Mouse (Mus musculus) forebrain, embryonic 14.5 days (tissue): ENCODE data around the gene Zfp213. TPM values are rescaled to one million over a fixed set of nuclear protein-coding genes. Genes with fewer than 3 reads are reported as not detected.
A peak's percentile ranks its signal among the peaks of the same experiment; 100 is the strongest.
"Not testable (repeated sequence)": the region's sequence is repeated elsewhere in the genome, so short reads cannot be mapped to it uniquely, and the experiment has no call there.

Experiments used
- ATAC-seq: fragments of 200-750 bp; cut with Nextera tagmentation; 2 replicates; pipeline ENCODE4 v1.8.0; 2017; ENCODE audit warnings: mild to moderate bottlenecking, moderate library complexity
- DNase-seq: peaks from one replicate; pipeline ENCODE4 v3.0.0-alpha.2; 2015; ENCODE audit warnings: low spot score
- H3K27ac ChIP-seq: fragments of 300-500 bp; sonication (generic); 2 replicates; pipeline ENCODE4 v1.5.1; 2014; ENCODE audit warnings: low read depth, mild to moderate bottlenecking, control low read depth, low read length, moderate library complexity
- H3K27me3 ChIP-seq: fragments of 300-500 bp; sonication (generic); replicated peaks from 2 replicates; pipeline ENCODE4 v1.6.1; 2014; ENCODE audit warnings: low read length, control low read depth, mixed read lengths; ENCODE audit not compliant: control insufficient read depth, insufficient read depth
- H3K36me3 ChIP-seq: fragments of 300-500 bp; sonication (generic); 2 replicates; pipeline ENCODE4 v1.6.1; 2014; ENCODE audit warnings: low read length, control low read depth; ENCODE audit not compliant: control insufficient read depth, insufficient read depth
- H3K4me1 ChIP-seq: fragments of 300-500 bp; sonication (generic); 2 replicates; pipeline ENCODE4 v1.6.1; 2014; ENCODE audit warnings: antibody characterized with exemption, low read length, control low read depth; ENCODE audit not compliant: control insufficient read depth, insufficient read depth
- H3K4me2 ChIP-seq: fragments of 300-500 bp; sonication (generic); 2 replicates; pipeline ENCODE4 v1.6.1; 2014; ENCODE audit warnings: mild to moderate bottlenecking, control low read depth, low read length
- H3K4me3 ChIP-seq: fragments of 300-500 bp; sonication (generic); 2 replicates; pipeline ENCODE4 v1.5.1; 2014; ENCODE audit warnings: low read depth, low read length, control low read depth
- H3K9ac ChIP-seq: fragments of 300-500 bp; sonication (generic); 2 replicates; pipeline ENCODE4 v1.6.1; 2014; ENCODE audit warnings: mild to moderate bottlenecking, low read length, control low read depth, moderate library complexity
- H3K9me3 ChIP-seq: fragments of 300-500 bp; sonication (generic); replicated peaks from 2 replicates; pipeline ENCODE4 v1.6.1; 2016; ENCODE audit warnings: low read length, control low read depth, mixed read lengths; ENCODE audit not compliant: control insufficient read depth
- WGBS: fragments of 180-500 bp; shearing (Covaris S2); extraction: QIAGEN DNeasy Blood & Tissue Kit; methylation state at CpG from one replicate; pipeline ENCODE4 v1.1.7; 2014; 5-methylcytosine and 5-hydroxymethylcytosine counted together
- polyA plus RNA-seq: library from polyadenylated mRNA; unstranded; fragments of >200 nt; fragmentation: Nextera tagmentation; extraction: Ambion mirVana; gene quantifications from 2 replicates; pipeline ENCODE4 v1.2.1, GENCODE M21; 2014

Zfp213 gene
- polyA plus RNA-seq, 1 experiment from 2014 or later, result 20.9 TPM

DNA sequence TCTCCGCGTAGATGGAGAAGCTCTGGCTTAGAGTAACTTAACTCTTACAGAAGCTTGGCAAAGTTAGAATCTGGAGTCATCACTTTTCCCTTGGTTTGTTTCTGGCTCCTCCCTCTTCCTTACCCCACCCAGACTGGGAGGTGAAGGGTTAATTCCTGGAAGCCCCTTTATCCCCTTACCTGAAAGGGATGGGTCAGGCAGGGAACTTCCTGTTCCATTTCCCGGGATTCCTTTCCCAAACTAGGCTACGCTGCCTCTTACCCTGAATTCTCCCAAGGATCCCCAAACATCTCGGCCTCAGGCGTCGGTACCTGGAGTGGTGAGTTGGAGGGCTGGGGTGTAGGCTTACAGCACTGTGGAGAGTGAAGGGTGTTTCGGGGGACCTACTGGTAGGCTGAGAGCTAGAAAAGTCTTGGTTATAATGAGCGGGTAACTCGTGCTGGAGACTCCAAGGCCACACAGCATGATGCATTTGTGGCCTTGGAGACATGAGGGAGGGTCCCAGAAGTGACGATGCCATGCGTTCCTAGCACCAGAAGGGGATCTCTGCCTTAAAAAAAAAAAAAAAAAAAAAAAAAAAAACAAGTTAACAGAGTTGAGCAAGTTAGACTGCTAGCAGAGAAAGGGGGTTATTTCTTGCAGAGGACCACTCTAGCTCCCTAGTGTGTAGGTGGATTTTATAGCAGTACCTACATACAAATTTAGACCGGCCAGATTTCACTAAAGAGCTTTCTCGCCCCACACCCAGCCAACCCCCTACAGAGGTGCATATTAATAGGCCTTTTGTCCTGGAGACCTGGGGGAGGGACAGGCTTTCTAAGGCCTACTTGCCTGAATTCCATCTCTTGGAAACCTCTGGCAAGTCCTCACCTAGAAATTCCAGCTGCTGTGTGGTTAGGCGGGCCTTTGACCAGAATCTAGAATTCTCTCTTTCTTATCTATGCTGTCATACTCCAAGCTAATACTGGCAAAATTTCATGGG lies 36.9 kb upstream of the Zfp213 start, which contains the start of gene Zscan10:
TSS of gene Zscan10 (plus strand) at position 216 of the 982 bp plus-strand sequence.
- WGBS, result 26% methylated on average over 15 of the region's 15 CpGs
- DNase-seq, result no peak
- H3K4me3 ChIP-seq, result no peak within 1 kb of the TSS

GRCm38 (mm10) chr17:23599605-23600063 lies 35.6 kb upstream of the Zfp213 start:
- H3K9ac ChIP-seq, result peak overlapping the region; percentile 55
- H3K36me3 ChIP-seq, result no peaks in the 10 kb centered on the region
- H3K27ac ChIP-seq, result no peak overlapping the region
- 46% methylated on average over 7 of the region's 7 CpGs for WGBS
- H3K27me3 ChIP-seq, result 0 out of 2 replicates have a peak, but pooled peaks cover 2% of the 10 kb centered on the region
- peak overlapping the region; percentile 63 for H3K4me2 ChIP-seq
- H3K9me3 ChIP-seq, result no peaks in the 10 kb centered on the region
- peaks cover 6% of the 10 kb centered on the region; the same call in 1 of the 2 replicates for H3K4me1 ChIP-seq
- DNase-seq, result no peak
- peak overlapping the region; percentile 36 for H3K4me3 ChIP-seq
- ATAC-seq, result no peak; the same call in 1 of the 2 replicates

More for the DNA sequence above, 36.9 kb upstream of the Zfp213 start, which contains the start of gene Zscan10:
- Histone ChIP-seq H3K27ac (no peak within 1 kb of the TSS), H3K27me3 (0 out of 2 replicates have a peak, but pooled peaks cover 2% of the 10 kb centered on the region), H3K9ac (peak within 1 kb of the TSS; percentile 55; the same call in 1 of the 2 replicates), H3K36me3 (no peaks in the 10 kb centered on the region), H3K4me2 (peak within 1 kb of the TSS; percentile 63), H3K4me1 (peaks cover 6% of the 10 kb centered on the region; the same call in 1 of the 2 replicates), H3K9me3 (no peaks in the 10 kb centered on the region)
- ATAC-seq, result no peak

GRCm38 (mm10) chr17:23598582-23599552 lies 34.8 kb upstream of the Zfp213 start, which contains the start of gene Zfp13:
Gene Zfp13 (minus strand): TSS chr17:23599487.
- peak; percentile 93 for DNase-seq
- peak within 1 kb of the TSS; percentile 63 for H3K4me2 ChIP-seq
- H3K4me3 ChIP-seq, result peak within 1 kb of the TSS; percentile 36
- peaks cover 6% of the 10 kb centered on the region; the same call in 1 of the 2 replicates for H3K4me1 ChIP-seq
- 0 out of 2 replicates have a peak, but pooled peaks cover 2% of the 10 kb centered on the region for H3K27me3 ChIP-seq
- H3K9me3 ChIP-seq, result no peaks in the 10 kb centered on the region
- peak; percentile 96 for ATAC-seq
- 9% methylated on average over 30 of the region's 31 CpGs for WGBS
- H3K27ac ChIP-seq, result peak within 1 kb of the TSS; percentile 44; the same call in 1 of the 2 replicates
- H3K36me3 ChIP-seq, result no peaks in the 10 kb centered on the region
- H3K9ac ChIP-seq, result peak within 1 kb of the TSS; percentile 55

GRCm38 (mm10) chr17:23595139-23595538 lies 31.1 kb upstream of the Zfp213 start:
- not testable (repeated sequence) for DNase-seq, H3K9me3 ChIP-seq, H3K36me3 ChIP-seq, H3K4me3 ChIP-seq, H3K27me3 ChIP-seq, H3K27ac ChIP-seq, H3K9ac ChIP-seq, H3K4me2 ChIP-seq, ATAC-seq
- peaks cover 11% of the 10 kb centered on the region; the same call in 1 of the 2 replicates for H3K4me1 ChIP-seq
- 71% methylated on average over 4 of the region's 4 CpGs for WGBS

GRCm38 (mm10) chr17:23592926-23593300 lies 28.9 kb upstream of the Zfp213 start:
- Histone ChIP-seq H3K27me3 (no peaks in the 10 kb centered on the region), H3K9ac (peak overlapping the region; percentile 78), H3K4me2 (peak overlapping the region; percentile 72), H3K9me3 (no peaks in the 10 kb centered on the region), H3K4me1 (0 out of 2 replicates have a peak, but pooled peaks cover 6% of the 10 kb centered on the region), H3K27ac (peak overlapping the region; percentile 69), H3K36me3 (no peaks in the 10 kb centered on the region), H3K4me3 (peak overlapping the region; percentile 41)
- WGBS, result 13% methylated on average over 13 of the region's 13 CpGs
- DNase-seq (no peak), ATAC-seq (peak; percentile 74)

GRCm38 (mm10) chr17:23592208-23592925 lies 28.3 kb upstream of the Zfp213 start:
- WGBS, result 7% methylated on average over 34 of the region's 34 CpGs

DNA sequence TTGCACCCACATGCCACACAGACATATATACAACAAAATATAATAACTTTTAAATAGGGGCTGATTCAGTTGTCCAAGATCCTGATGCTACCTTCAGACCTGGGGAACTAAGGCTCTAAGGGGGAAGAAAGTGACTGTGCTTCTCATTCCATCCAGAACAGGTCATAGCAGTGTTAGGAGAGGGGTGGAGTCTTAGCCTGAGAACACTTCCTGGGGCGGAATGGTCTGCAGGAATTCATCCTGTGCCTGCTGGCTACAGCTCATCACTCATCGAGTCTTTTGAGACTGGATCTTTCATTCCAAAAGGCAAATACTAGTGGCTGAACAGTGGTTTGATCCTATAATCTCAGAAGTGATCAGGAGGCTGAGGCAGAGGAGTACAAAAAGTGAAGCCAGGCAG lies 23.2 kb upstream of the Zfp213 start:
- ATAC-seq (no peak), DNase-seq (no peak)
- Histone ChIP-seq H3K4me1 (peaks cover 20% of the 10 kb centered on the region), H3K36me3 (0 out of 2 replicates have a peak, but pooled peaks cover 7% of the 10 kb centered on the region), H3K9ac (no peak overlapping the region), H3K27ac (no peak overlapping the region), H3K4me3 (no peak overlapping the region), H3K27me3 (no peaks in the 10 kb centered on the region), H3K9me3 (no peaks in the 10 kb centered on the region), H3K4me2 (no peak overlapping the region)
- 71% methylated on average over 2 of the region's 2 CpGs for WGBS

More at GRCm38 (mm10) chr17:23592208-23592925, 28.3 kb upstream of the Zfp213 start:
- peak overlapping the region; percentile 78 for H3K9ac ChIP-seq
- H3K27ac ChIP-seq, result peak overlapping the region; percentile 69
- peak overlapping the region; percentile 41 for H3K4me3 ChIP-seq
- no peaks in the 10 kb centered on the region for H3K9me3 ChIP-seq
- DNase-seq, result peak; percentile 98
- H3K36me3 ChIP-seq, result no peaks in the 10 kb centered on the region
- H3K4me1 ChIP-seq, result 0 out of 2 replicates have a peak, but pooled peaks cover 6% of the 10 kb centered on the region
- no peaks in the 10 kb centered on the region for H3K27me3 ChIP-seq
- H3K4me2 ChIP-seq, result peak overlapping the region; percentile 72
- ATAC-seq, result peak; percentile 100
